Mouse (Mus musculus) left cerebral cortex, adult 2 months (tissue): ENCODE data around the gene Tgtp1. TPM values are rescaled to one million over a fixed set of nuclear protein-coding genes. Genes with fewer than 3 reads are reported as not detected.
"Not testable (repeated sequence)": the region's sequence is repeated elsewhere in the genome, so short reads cannot be mapped to it uniquely, and the experiment has no call there.

Source experiments
- DNase-seq, 2 experiments: peaks; one replicate each; pipeline ENCODE4 v3.0.0; 2021 to 2022; ENCODE audit warnings: low spot score in 2 of 2, mixed read lengths in 1 of 2; ENCODE audit errors: extremely low spot score in 1 of 2
- H3K27ac ChIP-seq: fragments of 200-600 bp; 2 replicates; pipeline ENCODE4 v1.8.1; 2022
- H3K4me3 ChIP-seq: fragments of 200-600 bp; 2 replicates; pipeline ENCODE4 v1.8.1; 2022
- intact Hi-C: fragments of 180-260 bp; cut with DNase I; formaldehyde crosslinking; loops from one replicate; pipeline ENCODE4 v1.15.1; 2025
- long read RNA-seq, 2 experiments: library from polyadenylated mRNA; stranded (forward); transcript quantifications; one replicate each; pipeline ENCODE4 v2.0.0; 2021; ENCODE audit warnings: borderline mapping rate in 2 of 2
- total RNA-seq, 2 experiments: library from RNA; stranded (reverse); gene quantifications; 2 replicates each; pipeline ENCODE4 v1.2.3; 2021

Tgtp1 gene
- under 1 TPM in 1 of 2 experiments, not detected in 1; 0.84 TPM for total RNA-seq
- long read RNA-seq, experiment 1, result 0 reads
- long read RNA-seq, experiment 2, result 0 reads

DNA sequence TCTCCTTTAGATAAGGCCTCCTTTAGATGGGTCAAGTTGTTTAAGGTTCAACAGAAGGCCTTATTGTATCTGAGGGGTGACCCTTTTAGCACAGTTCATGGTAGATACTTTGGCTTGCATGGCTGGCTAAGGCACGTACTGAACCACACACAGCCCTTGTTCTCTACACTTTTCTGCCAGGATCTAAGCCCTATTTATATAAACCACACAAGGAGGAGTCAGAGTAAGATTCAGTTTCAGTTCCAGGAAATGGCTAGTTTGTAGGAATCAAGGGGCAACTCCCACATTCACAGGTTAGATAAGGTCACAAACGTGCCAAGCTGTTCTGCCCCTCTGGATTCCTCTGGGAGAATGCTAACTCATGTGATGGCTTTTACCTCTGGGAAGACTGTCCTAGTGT lies at the start of gene Tgtp1:
TSS of gene Tgtp1 (minus strand) at position 155 of the 400 bp plus-strand sequence.
- H3K4me3 ChIP-seq, intact Hi-C loops, DNase-seq, H3K27ac ChIP-seq: not testable (repeated sequence)

DNA sequence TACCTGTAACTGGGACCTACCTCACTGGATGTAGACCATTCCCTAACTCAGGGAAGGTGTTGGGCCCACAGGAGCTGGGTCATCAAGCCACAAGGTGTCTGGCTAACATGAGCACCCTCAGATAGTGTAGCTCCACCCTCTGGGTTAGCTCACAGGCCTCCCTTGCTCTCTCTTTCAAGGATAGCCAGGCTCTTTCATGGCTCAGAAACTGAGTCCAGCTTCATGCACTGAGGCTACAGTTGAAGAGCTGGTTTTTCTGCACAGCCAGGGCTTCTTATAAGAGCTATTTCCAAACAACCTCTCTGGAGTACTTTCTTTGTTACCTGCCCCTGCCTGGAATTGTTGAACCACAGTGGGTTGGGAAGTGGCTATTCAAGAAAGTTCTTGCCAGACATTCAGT lies 18.1 kb upstream of the Tgtp1 start:
- H3K4me3 ChIP-seq, DNase-seq, intact Hi-C loops, H3K27ac ChIP-seq: not testable (repeated sequence)

DNA sequence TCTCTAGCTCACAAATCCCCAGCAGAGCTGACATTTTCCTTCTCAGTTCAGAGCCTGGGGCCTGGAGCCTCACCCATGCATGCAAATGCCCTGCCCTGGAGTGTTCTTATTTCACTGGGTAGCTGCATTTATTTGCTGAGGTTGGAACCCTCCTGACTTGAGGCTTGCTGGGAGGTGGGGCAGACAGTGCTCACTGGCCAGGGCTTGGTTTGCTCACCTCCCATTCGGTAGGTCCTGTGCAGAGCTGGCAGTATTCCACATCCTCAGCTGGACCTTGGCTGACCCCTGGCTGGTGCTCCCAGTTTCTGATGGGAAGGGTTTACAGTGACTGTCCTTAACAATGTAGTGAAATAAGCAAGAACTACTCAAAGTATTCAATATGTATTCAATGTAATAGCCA lies 12.8 kb upstream of the Tgtp1 start:
- H3K4me3 ChIP-seq, H3K27ac ChIP-seq, intact Hi-C loops, DNase-seq: not testable (repeated sequence)

DNA sequence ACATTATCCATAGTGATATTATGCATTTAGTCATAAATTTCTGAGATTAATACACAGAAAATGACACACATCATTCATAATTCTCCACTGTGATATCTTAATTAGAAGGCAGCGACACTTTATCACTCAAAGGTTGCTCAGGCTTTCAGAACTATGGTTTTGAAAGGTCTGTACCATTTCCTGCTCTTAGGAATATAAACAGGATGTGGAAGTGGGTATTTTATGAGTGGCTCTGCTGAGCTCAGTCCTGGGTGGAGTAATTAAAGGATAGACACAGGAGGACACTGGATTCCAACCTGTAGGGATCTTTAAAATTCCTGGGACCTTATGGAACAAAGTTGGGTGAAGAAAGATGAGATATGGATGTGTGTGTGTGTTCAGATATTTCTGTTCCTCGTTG lies 12.3 kb upstream of the Tgtp1 start:
- H3K4me3 ChIP-seq, H3K27ac ChIP-seq, DNase-seq, intact Hi-C loops: not testable (repeated sequence)

DNA sequence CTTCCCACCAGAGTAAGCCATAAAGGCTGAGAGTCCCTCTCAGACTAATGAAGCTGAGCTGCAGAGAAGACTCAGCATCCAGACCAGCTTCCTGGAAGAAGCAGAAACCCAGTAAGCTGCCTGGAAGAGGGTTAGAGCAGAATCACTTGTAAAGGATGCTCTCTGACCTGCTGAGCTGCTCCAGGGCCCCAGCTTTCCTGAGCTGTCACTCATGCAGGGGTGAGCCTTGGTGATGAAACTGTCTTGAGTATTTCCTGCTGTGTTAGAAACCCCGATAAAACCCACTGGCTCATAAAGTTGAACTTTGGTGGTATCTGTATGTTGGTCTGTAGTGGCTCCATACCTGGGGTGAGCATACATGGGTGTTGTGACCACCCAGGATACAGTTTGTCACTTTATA lies 6.4 kb upstream of the Tgtp1 start:
- H3K27ac ChIP-seq, H3K4me3 ChIP-seq, intact Hi-C loops, DNase-seq: not testable (repeated sequence)

DNA sequence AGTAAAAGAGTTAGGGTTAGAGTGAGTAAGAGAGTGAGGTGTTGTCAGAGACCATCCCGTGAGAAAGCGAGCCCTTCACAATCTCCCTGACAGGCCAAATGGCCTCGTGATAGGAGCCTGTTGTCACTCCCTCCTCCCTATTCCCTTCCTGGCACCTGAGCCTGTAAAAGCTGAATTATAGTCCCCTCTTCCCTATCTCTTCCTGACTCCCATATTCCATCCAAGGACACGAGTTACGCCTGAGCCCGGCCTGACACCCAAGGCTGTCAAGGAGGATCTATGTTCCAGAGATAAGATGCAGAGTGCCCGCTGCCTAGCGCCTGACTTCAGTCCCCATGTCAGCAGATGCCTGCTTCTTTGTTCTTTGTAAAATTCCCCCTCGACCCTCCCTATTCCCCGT lies 676 bp downstream of the Tgtp1 start:
- H3K4me3 ChIP-seq, DNase-seq, intact Hi-C loops, H3K27ac ChIP-seq: not testable (repeated sequence)

DNA sequence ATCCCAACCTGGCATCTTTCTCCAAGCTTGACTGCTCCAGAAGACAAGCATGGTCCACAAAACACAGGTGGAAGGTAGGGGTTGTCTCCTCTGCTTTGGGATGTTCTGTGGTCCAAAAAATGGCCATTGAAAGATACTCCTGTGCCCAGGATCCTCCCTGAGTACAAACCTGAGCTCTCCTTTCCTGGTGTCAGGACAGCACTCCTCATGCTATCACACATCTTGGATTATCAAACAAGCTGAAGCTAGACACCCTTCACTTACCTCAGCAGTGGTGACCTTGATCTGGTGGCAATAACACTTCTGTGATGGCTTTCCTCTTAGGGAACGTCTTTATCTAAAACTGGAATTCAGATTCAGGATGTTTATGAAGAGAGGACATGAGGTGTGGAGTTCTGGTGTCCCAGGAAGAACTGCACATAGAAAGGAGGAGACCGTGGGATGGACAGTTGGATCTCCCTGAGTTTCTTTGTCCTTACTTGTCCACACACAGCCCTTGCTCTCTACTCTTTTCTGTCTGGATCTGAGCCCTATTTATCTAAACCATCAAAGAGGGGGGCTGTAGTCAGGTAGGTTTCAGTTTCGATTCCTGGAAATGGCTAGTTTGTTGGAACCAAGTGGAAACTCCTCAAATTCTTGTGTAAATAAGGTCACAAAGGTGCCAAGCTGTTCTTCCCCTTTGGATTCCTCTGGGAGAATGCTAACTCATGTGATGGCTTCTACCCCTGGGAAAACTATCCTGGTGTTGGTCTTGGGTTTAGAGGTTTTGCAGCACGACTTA lies 2.0 kb downstream of the Tgtp1 start, which contains the start of gene Gm12185:
TSS of gene Gm12185 (minus strand) at position 487 of the 781 bp plus-strand sequence.
- intact Hi-C loops, result not testable (repeated sequence)

DNA sequence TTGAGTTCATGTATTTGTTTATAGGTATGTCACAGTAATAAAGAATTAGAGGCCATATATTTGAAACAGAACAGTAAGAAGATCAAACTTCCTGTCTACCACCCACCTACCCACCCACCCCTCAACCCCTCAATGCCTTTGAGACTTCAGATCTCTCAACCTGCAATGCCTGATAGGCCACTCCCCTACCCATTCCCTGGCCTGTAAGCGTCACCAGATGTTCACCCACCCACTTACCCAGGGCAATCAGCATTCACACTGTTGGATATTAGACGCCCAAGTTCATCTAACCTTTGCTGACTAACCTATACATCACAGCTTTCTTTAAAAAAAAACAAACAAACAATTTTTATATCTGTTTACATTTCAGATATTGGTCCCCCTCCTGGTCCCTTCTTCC lies 4.0 kb downstream of the Tgtp1 start:
- intact Hi-C loops, H3K4me3 ChIP-seq, DNase-seq, H3K27ac ChIP-seq: not testable (repeated sequence)

More for the DNA sequence above, 2.0 kb downstream of the Tgtp1 start, which contains the start of gene Gm12185:
- DNase-seq, H3K4me3 ChIP-seq, H3K27ac ChIP-seq: not testable (repeated sequence)

DNA sequence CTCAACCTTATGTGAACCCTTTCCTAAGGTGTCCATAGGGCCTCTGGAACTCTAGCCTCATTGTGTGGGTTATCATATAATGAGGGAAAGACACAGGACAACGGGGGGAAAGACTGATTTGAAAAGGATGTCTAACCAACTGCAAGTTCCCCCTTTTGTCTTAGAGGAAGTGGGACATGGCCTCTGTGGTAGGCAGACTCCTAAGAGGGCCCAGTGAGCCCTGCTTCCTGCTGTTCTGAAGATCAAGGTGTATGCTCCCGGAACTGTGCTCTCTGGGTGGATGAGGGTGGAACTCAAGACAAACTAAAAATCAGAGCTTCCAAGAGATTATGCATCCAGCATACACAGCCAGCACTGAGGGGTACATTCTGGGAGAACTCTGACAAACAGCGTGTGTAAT lies 5.8 kb downstream of the Tgtp1 start:
- intact Hi-C loops, DNase-seq, H3K27ac ChIP-seq, H3K4me3 ChIP-seq: not testable (repeated sequence)

DNA sequence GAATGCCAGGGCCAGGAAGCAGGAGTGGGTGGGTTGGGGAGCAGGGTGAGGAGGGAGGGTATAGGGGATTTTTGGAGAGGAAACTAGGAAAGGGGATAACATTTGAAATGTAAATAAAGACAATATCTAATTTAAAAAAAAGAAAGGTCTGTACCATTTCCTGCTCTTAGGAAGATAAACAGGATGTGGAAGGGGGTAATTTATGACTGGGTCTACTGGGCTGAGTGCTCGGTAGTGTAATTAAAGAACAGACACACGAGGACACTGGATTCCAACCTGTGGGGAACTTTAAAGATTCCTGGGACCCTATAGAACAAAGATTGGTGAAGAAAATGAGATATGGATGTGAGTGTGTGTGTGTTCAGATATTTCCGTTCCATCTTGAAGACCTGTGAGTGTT lies 11.1 kb downstream of the Tgtp1 start:
- H3K27ac ChIP-seq, H3K4me3 ChIP-seq, intact Hi-C loops, DNase-seq: not testable (repeated sequence)

DNA sequence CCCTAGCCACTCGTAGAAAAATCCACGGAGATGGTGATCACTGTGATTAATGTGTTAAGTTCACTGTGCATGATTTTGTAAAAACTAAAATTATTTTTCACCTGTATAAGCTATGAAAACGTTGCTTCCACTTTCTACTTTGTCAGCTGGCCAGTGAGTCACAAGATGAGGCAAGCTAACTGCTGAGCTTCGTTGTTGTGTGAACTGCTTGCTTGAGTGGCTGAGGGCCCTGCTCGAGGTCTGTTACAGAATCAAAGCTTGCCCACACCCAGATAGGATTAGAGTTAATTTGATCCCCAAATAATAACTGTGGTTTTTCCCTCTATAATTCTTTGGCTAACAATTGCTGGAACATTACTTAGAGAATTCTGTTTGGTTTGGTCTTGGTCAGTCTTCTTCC lies 13.9 kb downstream of the Tgtp1 start:
- H3K4me3 ChIP-seq, DNase-seq, intact Hi-C loops, H3K27ac ChIP-seq: not testable (repeated sequence)

DNA sequence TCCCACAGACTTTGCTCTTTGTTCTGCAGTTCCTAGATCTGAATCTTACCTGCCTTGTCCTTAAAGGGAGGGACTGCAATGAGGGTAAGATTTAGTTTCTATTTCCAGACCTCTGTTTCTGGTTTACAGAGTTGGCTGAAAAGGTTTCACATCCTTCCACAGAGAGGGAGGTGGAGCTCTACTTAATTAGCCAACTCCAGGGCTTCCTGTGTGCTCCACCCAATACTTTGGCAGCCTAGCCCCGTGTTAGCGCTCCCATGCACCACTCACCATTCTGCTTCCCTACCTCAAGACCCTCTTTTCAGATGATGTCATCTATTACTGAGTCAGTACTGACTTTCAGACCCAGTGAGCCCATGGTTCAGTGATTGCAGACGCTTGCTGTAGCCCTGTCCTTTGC lies 14.7 kb downstream of the Tgtp1 start, which contains the start of gene 9930111J21Rik1:
TSS of gene 9930111J21Rik1 (minus strand) at position 148 of the 400 bp plus-strand sequence.
- intact Hi-C loops, H3K27ac ChIP-seq, DNase-seq, H3K4me3 ChIP-seq: not testable (repeated sequence)

DNA sequence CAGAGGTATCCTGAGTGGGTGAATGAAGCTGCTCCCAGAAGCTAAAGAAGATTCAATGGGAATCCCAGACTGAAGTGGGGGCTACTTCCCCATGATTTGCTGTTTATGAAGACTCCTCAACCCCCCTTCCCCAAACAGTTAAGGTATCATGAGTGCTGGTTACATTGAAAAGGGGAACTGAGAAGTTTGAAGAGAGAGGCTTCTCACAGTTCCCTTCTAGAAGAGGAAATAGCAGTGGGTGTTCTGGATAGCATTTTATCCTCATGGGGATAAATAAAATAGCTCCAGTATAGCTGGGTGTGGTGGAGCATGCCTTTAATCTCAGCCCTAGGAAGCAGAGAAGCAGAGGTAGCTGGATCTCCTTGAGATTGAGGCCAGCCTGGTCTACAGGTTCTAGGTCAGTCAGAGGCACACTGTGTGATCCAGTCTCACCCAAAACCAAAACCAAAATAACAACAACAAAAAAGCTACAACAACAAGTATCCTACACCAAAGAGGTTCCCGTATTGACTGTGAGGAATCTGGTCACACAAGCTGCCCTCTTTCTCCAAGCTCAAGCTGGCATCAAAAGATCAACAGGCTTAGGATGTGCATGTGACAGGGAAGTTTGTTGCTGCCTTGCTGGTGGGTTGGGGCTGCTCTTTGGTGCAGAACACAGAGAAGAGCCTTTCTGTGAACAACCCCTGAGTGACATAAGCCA lies 15.6 kb downstream of the Tgtp1 start, which contains the start of gene Olfr56:
TSS of gene Olfr56 (plus strand) at position 650 of the 700 bp plus-strand sequence.
- H3K27ac ChIP-seq, H3K4me3 ChIP-seq, intact Hi-C loops, DNase-seq: not testable (repeated sequence)

DNA sequence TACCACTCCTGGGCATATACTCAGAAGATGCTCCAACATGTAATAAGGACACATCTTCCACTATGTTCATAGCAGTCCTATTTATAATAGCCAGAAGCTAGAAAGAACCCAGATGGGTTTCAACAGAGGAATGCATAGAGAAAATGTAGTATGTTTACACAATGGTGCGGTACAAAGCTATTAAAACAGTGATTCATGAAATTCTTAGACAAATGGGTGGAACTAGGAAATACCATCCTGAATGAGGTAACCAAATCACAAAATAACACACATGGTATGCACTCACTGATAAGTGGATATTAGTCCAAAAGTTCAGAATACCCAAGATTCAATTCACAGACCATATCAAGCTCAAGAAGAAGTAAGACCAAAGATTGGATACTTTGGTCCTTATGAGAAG lies 19.3 kb downstream of the Tgtp1 start:
- H3K4me3 ChIP-seq, intact Hi-C loops, DNase-seq, H3K27ac ChIP-seq: not testable (repeated sequence)

DNA sequence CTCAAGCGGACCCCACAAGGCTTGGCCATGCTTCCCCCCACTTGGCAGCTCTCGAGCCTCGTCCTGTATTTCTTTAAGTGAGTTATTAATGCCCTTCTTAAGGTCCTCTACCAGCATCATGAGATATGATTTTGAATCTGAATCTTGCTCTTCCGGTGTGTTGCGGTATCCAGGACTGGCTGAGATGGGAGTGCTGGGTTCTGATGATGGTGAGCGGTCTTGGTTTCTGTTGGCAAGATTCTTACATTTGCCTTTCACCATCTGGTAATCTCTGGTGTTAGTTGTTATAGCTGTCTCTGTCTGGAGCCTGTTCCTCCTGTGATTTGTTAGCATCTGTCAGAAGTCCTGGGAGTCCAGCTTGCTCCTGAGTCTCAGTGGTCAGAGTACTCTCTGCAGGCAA lies 47.9 kb downstream of the Tgtp1 start, which contains the start of gene Psme2b:
TSS of gene Psme2b (minus strand) at position 101 of the 400 bp plus-strand sequence.
- DNase-seq, intact Hi-C loops, H3K4me3 ChIP-seq, H3K27ac ChIP-seq: not testable (repeated sequence)

DNA sequence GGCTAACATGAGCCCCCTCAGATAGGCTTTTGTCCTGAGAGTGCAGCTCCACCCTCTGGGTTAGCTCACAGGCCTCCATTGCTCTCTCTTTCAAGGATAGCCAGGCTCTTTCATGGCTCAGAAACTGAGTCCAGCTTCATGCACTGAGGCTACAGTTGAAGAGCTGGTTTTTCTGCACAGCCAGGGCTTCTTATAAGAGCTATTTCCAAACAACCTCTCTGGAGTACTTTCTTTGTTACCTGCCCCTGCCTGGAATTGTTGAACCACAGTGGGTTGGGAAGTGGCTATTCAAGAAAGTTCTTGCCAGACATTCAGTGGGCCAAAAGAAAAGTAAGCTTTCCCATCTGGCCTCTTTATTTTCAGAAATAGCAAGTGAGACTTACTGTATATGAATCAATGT lies 54.7 kb downstream of the Tgtp1 start:
- H3K4me3 ChIP-seq, DNase-seq, intact Hi-C loops, H3K27ac ChIP-seq: not testable (repeated sequence)
